Mouse (Mus musculus) cortical plate, adult 2 months (tissue): Measurements from ENCODE around the gene Pde4dip. TPM values are rescaled to one million over a fixed set of nuclear protein-coding genes. Genes with fewer than 3 reads are reported as not detected.

Experiments
- H3K27ac ChIP-seq: fragments of 200-500 bp; 2 replicates; pipeline ENCODE4 v1.5.1; 2012; ENCODE audit warnings: low read length, control low read depth, inconsistent platforms; ENCODE audit not compliant: insufficient read depth
- H3K4me1 ChIP-seq: fragments of 200-500 bp; 2 replicates; pipeline ENCODE4 v1.6.1; 2011; ENCODE audit warnings: low read length; ENCODE audit not compliant: control insufficient read depth, insufficient read depth
- H3K4me3 ChIP-seq: fragments of 200-500 bp; 2 replicates; pipeline ENCODE4 v1.5.1; 2011; ENCODE audit warnings: mild to moderate bottlenecking, low read length, control low read depth; ENCODE audit not compliant: insufficient read depth
- CTCF ChIP-seq: fragments of 200-500 bp; IDR thresholded peaks from 2 replicates; pipeline ENCODE4 v1.5.1; 2011; ENCODE audit warnings: mild to moderate bottlenecking, control low read depth, low read length; ENCODE audit not compliant: insufficient read depth; ENCODE audit errors: extremely low read depth
- POLR2A ChIP-seq: fragments of 200-500 bp; IDR thresholded peaks from 2 replicates; pipeline ENCODE4 v1.6.1; 2011; ENCODE audit warnings: mild to moderate bottlenecking, low read length, control low read depth; ENCODE audit not compliant: insufficient read depth; ENCODE audit errors: extremely low read depth
- polyA plus RNA-seq: library from polyadenylated mRNA; depleted of rRNA; stranded (reverse); fragments of >200 nt; gene quantifications from 2 replicates; pipeline ENCODE4 v1.2.3, GENCODE M21; 2012

The Pde4dip gene
- polyA plus RNA-seq, 1 experiment = 103 TPM

DNA sequence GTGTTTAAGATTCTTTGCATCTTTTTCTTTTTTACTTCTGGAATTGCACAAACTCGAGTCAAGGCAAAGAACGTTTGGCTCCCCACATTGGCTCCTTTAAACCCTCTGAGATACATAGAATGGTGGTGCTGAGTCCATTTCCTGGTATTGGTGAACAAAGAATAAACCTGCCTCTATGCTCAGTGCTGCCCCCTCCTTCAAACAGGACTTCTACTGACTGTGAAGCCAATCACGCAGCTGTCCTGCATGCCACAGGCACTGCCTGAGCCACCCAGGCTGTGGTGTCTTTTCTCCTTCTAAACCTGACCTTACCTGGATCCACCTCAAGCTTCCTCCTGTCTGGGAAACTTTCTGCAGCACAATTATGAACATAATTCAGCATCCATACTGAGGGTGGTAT is 89.2 kb downstream of the Pde4dip start:
- Histone ChIP-seq H3K4me1 (peaks cover 8% of the 10 kb centered on the region), H3K27ac (no peak overlapping the region), H3K4me3 (no peak overlapping the region)
- TF ChIP-seq CTCF = no peak
- no peak for TF ChIP-seq POLR2A

DNA sequence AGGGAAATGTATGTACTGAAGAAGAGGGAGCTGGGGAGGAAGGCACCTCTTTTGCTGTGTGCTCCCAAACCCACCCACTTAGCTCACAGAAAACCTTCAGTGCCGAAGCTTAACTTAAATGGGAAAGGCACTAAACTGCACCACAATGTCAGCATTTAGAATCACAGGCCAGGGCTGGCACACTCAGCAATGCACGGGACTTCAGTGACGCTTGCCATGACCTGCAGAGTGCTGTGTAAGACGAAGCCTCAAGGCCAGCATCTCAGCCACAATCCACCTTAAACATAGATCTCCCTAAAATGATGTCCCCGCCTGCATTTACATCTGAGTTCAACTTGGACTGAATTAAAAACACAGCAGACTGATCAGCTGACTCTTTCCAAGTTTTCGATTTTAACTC is 91.1 kb downstream of the Pde4dip start:
- Histone ChIP-seq H3K4me3 (no peak overlapping the region), H3K4me1 (peaks cover 8% of the 10 kb centered on the region), H3K27ac (no peak overlapping the region)
- TF ChIP-seq POLR2A (no peak), CTCF (no peak)

DNA sequence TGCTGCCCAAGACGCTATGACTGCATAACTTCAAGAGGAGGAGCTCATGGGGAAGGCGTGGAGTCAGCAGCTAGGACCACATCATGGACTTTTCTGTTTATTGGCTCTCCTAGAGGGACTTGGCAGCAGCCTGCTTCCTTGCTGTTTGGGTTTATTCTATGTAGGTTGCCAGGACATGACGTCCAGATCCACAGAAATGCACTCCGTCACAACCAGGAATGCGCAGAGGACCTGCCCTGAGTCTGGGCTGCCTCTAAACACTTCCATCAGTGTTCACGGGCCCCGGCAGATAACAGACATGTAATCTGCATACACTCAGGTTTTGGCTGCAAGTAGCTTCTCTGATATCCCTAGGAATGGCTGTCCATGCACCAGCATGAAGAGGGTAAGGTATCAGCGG is 94.5 kb downstream of the Pde4dip start:
- Histone ChIP-seq H3K27ac (no peak overlapping the region), H3K4me1 (peaks cover 2% of the 10 kb centered on the region; the same call in 1 of the 2 replicates), H3K4me3 (no peak overlapping the region)
- TF ChIP-seq POLR2A (no peak), CTCF (no peak)

DNA sequence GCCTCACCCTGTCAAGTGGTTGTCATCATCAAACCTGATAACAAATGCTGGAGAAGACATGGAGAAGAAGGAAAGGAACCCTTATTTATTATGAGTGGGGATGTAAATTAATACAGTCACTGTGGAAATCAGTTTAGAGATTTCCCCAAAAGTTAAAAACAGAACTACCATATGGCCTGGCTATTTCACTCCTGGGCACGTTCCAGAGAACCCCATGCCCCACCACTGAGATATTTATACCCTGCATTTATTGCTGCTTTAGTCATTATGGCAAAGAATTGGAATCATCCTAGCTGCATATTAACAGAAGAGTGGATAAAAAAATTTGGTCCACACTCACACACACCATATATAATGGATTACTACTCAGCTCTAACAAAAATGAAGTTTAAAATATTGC is 98.4 kb downstream of the Pde4dip start:
- H3K4me1 ChIP-seq = no peaks in the 10 kb centered on the region
- H3K27ac ChIP-seq = no peak overlapping the region
- TF ChIP-seq CTCF = no peak
- no peak for TF ChIP-seq POLR2A

DNA sequence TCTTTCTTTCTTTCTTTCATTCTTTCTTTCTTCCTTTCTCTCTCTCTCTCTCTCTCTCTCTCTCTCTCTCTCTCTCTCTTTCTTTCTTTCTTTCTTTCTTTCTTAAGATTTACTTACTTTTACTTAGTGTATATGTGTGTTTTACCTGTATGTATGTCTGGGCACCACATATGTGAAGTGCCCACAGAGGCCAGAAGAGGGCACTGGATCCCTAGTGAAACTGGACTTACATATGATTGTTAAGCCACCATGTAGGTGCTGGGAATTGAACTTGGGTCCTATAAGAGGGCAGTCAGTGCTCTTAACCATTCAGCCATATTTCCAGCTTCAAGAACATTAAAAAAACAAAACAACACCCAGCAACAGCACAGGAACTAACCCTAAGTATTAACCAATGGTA is 99.2 kb downstream of the Pde4dip start:
- TF ChIP-seq POLR2A = no peak
- no peak for TF ChIP-seq CTCF

More for the DNA sequence above, 98.4 kb downstream of the Pde4dip start:
- no peak overlapping the region for H3K4me3 ChIP-seq

DNA sequence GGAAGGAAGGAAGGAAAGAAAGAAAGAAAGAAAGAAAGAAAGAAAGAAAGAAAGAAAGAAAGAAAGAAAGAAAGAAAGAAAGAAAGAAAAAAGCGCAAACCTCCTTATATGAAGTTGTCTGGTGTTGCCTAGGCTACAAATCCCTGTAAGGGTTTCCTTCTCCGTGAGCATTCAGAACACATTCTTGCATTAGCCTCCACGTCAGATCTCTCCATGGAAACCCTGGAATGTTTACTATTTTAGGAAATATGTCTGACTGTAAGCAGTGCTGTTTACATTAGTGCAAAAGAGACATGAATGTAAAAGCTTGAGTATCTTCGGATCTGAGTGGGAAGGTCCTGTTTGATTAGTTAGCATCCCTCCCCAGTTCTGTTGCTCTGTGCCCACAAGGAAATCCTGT is 112.3 kb downstream of the Pde4dip start:
- H3K4me3 ChIP-seq = no peak overlapping the region
- H3K27ac ChIP-seq = no peak overlapping the region
- no peak for TF ChIP-seq CTCF
- no peak for TF ChIP-seq POLR2A
- peaks cover 2% of the 10 kb centered on the region for H3K4me1 ChIP-seq

More for the DNA sequence above, 99.2 kb downstream of the Pde4dip start:
- Histone ChIP-seq H3K4me1 (no peaks in the 10 kb centered on the region), H3K4me3 (no peak overlapping the region), H3K27ac (no peak overlapping the region)

DNA sequence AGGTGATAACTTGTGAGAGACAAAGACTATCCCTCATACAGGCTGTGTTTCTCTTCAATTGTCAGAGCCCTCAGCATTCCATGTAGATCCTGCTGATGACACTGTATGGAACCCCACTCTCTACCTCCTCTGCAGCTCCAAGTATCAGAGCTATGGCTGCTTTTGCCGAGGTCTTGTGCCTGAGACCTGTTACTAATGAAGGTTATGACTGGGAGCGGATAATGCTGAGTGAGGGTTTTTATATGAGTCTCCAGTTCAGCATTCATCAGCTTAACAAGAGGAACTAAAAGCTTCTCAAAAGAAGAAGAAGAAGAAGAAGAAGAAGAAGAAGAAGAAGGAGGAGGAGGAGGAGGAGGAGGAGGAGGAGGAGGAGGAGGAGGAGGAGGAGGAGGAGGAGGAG is 112.8 kb downstream of the Pde4dip start:
- Histone ChIP-seq H3K4me3 (no peak overlapping the region), H3K4me1 (peaks cover 2% of the 10 kb centered on the region), H3K27ac (no peak overlapping the region)
- TF ChIP-seq CTCF = no peak
- no peak for TF ChIP-seq POLR2A

DNA sequence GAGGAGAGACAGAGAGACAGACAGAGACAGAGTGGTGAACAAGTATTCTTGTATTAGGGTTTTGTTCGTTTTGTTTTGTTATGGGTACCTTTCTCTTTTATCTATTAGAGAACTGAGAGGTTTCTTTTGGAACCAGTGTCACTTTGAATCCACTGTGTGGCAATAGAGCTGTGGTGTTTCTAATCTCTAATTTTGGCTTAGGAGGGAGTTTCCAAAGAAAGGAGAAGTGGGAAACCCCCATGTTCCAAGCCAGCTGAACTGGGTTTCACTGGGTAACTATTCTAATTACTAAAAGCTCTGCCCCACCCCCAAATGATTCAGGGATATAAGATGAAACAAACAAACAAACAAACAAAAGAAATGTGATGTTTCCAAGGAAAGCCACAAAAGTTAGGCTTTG is 113.6 kb downstream of the Pde4dip start:
- H3K4me1 ChIP-seq = peaks cover 2% of the 10 kb centered on the region
- no peak overlapping the region for H3K4me3 ChIP-seq
- TF ChIP-seq CTCF (no peak), POLR2A (no peak)
- no peak overlapping the region for H3K27ac ChIP-seq

DNA sequence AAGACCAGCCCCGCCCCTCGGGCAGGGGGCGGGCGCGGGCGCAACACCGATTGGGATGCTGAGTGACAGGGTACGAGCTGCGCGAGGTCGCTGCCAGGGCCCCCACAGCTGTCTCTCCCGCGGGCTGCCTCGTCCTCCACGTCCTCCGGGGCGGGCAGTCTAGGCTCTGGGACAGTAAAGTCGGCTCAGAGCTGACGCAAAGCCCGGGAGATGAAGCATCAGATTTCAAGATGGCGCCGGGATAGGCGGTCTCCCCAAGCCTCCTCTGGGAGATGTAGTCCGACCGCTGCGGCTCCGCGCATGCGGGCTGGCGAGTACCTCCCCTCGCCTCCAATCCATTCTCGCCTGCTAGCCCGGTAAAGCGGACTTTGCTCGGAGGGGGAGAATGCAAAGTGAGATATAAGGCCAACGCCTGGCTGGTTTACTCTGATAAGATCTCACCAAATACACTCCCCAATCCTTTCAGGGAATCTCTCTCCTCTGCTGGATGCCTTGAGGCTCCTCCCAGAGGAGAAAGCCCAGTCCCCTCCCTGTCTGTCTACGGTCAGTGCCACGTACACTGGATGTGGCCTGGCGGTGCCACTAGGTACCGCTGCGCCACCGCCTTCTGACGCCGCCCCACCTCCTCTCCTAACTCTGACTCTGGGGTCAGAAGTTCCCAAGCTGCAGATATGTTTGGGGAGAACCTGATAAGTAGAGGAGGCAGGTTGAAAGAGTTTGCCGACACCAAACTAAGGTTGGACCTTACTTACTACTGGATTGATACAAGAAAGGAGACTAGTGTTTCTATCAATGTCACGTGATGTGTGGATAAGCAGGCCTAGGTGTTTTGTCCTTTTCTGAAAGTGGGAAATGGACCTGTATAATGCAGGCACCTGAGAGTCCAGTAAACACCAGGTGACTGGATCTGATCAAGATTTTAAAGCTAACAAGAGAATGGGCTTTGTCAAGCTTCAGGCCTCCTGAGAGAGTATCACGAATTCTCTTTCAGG is 120.4 kb downstream of the Pde4dip start:
- TF ChIP-seq CTCF (peak; percentile 12; the same call in 1 of the 2 replicates), POLR2A (no peak; the same call in none of the 2 replicates)
- H3K4me1 ChIP-seq = peaks cover 5% of the 10 kb centered on the region; the same call in 1 of the 2 replicates
- H3K27ac ChIP-seq = peak overlapping the region; percentile 85
- H3K4me3 ChIP-seq = peak overlapping the region; percentile 68

DNA sequence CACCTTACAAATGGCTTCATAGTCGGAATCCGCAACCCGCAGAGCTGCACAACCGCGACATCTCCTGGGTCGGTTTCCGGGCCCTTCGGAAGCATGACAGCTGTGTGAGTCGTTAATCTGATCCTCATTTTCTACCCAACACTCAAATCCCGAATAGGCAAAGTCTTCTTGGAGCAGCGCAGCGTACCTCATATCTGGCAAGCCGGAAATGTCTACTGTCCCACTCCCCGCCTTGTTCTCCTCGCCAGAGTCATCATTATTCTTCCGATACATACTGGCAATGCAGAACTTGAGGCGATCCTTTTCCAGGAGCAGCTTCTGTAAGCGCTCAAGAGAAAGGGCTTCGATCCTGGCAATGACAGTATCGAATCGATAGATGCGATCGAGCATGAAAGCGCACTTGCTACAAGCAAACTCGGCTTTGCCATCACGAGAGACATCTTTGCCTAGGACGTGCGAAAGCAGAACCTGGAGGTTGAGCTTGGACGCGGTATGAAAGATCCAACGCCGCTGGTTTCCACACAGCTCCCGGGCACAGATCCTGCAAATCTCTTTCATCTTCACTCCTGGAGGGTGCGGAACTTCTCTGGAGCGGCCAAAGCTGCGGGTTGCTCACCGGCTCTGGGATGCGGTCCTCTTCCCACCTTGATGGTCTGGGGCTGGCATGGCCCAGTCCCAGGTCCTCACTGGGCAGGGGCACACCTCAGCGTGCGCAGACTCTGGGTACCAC is 121.3 kb downstream of the Pde4dip start:
- TF ChIP-seq CTCF (no peak), POLR2A (no peak)
- Histone ChIP-seq H3K27ac (peak overlapping the region; percentile 85), H3K4me1 (peaks cover 8% of the 10 kb centered on the region; the same call in 1 of the 2 replicates), H3K4me3 (peak overlapping the region; percentile 68)
